Comparison of ENCODE assay signal across 8 mouse cellular contexts in the genomic region with DNA sequence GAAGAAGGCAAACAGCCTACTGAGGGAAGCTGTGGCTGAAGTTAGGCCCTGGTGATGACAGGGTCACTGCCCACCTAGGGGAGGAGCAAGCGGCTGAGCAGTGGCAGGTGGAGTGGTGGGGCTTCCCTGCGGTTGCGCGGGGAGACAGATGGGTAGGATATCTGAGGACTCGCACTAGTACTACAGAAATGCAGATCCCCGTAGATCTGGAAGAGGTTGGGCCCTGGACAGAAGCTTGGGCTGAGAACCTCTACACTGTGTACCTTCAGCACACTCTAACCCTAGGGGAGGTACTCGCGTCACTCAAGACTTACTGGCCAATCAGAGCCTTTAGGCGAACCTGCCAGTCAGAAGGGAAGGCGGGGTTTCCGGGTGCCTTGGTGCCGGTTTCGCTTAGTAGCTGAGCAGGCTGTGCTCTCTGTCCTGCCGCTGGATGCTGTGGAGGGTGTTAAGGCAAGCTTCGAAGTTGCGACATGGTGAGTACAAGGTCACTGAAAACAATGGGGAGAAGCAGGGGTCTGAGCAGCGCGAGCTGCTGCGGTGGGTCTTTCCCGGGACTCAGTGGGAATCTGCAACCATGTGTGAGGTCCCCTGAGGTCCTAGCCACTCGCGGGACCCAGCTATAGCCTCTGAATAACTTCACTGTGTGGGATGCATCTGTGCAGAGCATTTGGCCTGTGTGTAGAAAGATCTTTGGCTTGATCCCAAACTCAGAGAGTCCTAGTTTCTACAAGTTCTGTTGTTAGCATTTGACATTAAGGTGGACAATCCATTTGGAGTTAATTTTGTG. TPM values are rescaled to one million over a fixed set of nuclear protein-coding genes. Genes with fewer than 3 reads are reported as not detected.
A peak's percentile ranks its signal among the peaks of the same experiment; 100 is the strongest.
DNase-seq lines count a peak whose midpoint lies in the region; ATAC-seq lines count a peak whose summit lies in the region.

No protein-coding gene starts in this region.

- no peaks in the 10 kb centered on the region for H3K27me3 ChIP-seq in hindbrain, embryonic 15.5 days

- no peaks in the 10 kb centered on the region for H3K36me3 ChIP-seq in hindbrain, embryonic 15.5 days

- under 1% methylated on average over 22 of the region's 22 CpGs for WGBS in hindbrain, embryonic 15.5 days

- peaks cover 17% of the 10 kb centered on the region for H3K4me1 ChIP-seq in hindbrain, embryonic 15.5 days (replicated peaks)

- peak overlapping the region; percentile 79 for H3K27ac ChIP-seq in hindbrain, embryonic 15.5 days (replicated peaks)

- peak; percentile 100 for ATAC-seq in hindbrain, embryonic 15.5 days (ENCODE audit: low FRiP score, low read depth)

- peak overlapping the region; percentile 62 for H3K4me2 ChIP-seq in hindbrain, embryonic 15.5 days

- H3K4me3 ChIP-seq in hindbrain, embryonic 15.5 days: peak overlapping the region; percentile 82

- no peaks in the 10 kb centered on the region for H3K9me3 ChIP-seq in hindbrain, embryonic 15.5 days

- H3K9ac ChIP-seq in hindbrain, embryonic 15.5 days: peak overlapping the region; percentile 72

- peak; percentile 89 for DNase-seq in T-cell, adult 2 months (ENCODE audit: low spot score)
- DNase-seq in cerebellum, postnatal 36 days: peak; percentile 80 to 82
- DNase-seq in frontal cortex, postnatal 36 days (ENCODE audit: low spot score in 2 of 2): peak; percentile 81 to 90
- DNase-seq in left cerebral cortex, adult 11 months (ENCODE audit: low spot score): peak; percentile 89
- DNase-seq in lung, postnatal 4 days: peak; percentile 89
- DNase-seq in retina, postnatal 7 days (ENCODE audit: low read depth, low spot score): peak; percentile 75
- DNase-seq in urinary bladder, adult 2 months (ENCODE audit: low spot score): peak; percentile 64

RNA-seq across cellular contexts. Expression of a gene that starts 56.7 kb away (rescaled TPM):
- 0.33 and 0.39 TPM in 2 replicates for polyA plus RNA-seq in hindbrain, embryonic 15.5 days (2015; fragmentation: Nextera tagmentation; extraction: Ambion mirVana)
- 0.06 and 0.10 TPM in 2 replicates for polyA plus RNA-seq in urinary bladder, adult 2 months (2012; rRNA removed)

Comparison
In these comparisons a context has a peak if more than half of its experiments do, and no peak if none do; other contexts are left out.
1. Peak in every context shown above with its lines: DNase-seq, ATAC-seq, H3K4me3 ChIP-seq and H3K27ac ChIP-seq.